Mouse (Mus musculus) cerebellum, adult 11 months (tissue): ENCODE measurements around the gene Gatad2b.
"Not testable (repeated sequence)": the region's sequence is repeated elsewhere in the genome, so short reads cannot be mapped to it uniquely, and the experiment has no call there.

ENCODE experiments used
- DNase-seq: peaks from one replicate; pipeline ENCODE4 v3.0.0; 2022

The Gatad2b gene

DNA sequence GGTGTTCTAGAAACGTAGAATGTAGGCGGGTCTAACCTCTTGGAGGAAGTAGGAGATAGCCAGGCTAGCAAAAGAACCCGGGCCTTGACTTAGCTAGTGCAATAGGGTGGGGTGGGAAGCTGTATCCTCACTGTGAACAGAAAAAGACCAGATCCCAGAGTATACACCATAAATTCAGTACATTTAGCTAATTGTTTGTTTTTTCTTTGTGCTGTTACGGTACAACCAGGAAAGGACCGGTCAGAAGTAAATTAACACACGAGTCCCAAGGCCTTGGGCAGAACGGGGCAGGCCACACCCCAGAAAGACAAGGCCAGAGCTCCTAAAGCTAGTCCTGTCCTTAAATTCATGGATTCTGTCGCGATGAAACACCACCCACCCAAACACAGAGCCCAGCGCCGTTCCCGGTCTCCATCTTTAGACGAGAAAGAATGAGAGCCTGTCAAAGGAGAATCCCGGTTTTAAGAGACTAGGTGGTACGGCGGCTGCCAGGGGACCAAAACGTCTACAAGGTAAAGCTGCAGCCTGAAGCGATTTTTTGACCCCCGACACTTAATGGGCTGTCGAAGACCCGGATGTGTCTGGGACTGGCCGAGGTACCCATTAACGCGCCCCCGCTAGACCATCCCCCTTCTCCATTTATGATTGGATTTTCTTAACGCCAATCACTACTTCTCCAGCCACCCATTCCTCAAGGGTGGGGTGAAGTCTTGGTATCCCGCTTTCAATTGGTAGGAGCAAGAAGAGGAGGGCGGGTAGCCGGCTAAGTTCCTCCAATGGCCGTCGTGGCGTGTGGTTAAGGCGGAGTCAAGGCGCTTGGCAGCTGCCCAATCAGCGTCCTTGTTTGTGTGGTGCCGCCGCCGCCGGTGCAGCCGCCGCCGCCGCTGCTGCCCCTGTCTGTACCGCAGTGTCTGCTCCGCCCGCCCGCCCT is at the start of gene Gatad2b:
Gene Gatad2b (plus strand): TSS at position 834 of the 931 bp plus-strand sequence.
- peak; percentile 99 for DNase-seq

DNA sequence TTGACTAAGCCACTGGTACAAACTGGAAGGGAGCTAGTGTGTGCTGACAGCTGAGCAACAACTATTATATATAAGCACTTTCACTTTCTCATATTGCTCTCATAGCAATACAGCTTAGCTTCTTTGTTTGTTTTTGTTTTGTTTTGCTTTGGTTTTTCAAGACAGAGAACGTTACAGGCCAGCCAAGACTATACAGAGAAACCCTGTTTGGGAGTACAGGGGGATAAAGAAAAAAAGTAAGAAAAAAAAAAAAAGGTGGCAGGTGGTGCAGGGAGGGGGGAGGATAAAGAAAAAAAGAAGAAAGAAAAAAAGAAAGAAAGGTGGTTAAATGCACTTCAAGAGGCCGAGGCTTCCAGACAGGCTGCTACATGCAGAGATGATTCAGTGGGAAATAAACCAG is 47.6 kb upstream of the Gatad2b start:
- DNase-seq: no peak

DNA sequence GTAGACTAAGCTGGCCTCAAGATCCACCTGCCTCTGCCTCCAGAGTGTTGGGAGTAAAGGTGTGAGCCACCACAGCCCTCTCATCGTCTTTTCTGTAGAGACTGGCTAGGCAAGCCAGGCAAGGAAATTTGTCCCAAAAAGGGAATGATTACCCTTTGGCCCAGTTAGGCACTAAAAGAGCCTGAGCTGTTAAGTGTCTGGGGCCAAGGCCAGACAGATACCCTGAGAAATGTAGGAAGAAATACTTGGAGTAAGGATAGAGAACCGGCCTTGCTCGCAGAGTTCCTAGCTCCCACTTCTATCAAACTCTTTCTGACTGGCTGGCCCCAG is 45.4 kb upstream of the Gatad2b start:
- no peak for DNase-seq

DNA sequence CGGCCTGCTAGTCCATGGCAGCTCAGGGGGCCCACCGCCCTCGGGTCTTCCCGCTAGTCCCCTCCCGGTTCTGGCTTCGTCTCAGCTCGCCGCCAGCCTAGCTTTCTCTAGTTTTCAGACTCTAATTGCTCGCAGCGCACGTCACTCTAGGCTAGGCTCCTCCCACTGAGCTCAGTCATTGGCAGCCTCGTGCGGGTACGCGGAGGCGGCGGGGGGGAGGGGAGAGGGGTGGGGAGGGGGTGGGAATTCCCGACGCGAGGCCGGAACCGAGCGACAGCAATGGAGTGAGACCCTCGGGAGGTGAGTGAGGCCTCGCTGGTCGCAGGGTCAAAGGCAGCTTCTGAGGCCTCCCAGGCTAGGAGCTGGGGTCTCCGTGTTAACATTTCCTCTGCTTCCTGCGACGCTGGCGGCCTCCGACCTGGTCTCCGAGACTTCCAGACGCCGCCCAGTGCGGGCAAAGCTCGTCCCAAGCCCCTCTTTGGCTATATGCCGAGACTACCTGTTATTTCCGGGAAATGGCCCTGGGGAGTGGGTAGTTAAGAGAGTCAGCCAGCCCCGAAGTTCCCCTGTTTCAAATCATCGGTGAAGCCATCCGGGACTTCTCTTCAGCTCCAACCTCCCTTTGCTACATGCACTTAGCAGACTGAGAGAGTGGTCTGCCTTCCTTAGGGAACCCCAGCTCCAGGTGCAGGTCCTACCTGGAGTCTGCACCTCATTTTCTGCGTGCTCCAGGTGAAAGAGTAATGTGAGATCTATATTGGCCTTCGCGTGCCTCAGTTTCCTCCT is 44.8 kb upstream of the Gatad2b start, which contains the start of gene Slc39a1:
Gene Slc39a1 (plus strand): TSS at position 213 of the 786 bp plus-strand sequence.
- DNase-seq: peak; percentile 85

DNA sequence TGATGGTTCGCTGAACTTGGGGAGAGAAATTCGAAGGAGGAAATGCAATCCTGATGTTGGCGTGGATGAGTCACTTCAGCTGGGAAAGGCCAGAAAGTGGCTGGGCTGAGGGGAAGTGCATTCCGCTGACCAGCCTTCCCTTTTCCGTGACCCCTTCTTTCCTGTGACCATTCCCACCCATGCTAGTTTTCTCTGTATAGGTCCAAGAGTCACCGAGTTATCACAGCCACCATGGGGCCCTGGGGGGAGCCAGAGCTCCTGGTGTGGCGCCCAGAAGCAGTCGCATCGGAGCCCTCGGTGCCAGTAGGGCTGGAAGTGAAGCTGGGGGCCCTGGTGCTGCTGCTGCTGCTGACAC is 44.3 kb upstream of the Gatad2b start:
- DNase-seq: no peak

DNA sequence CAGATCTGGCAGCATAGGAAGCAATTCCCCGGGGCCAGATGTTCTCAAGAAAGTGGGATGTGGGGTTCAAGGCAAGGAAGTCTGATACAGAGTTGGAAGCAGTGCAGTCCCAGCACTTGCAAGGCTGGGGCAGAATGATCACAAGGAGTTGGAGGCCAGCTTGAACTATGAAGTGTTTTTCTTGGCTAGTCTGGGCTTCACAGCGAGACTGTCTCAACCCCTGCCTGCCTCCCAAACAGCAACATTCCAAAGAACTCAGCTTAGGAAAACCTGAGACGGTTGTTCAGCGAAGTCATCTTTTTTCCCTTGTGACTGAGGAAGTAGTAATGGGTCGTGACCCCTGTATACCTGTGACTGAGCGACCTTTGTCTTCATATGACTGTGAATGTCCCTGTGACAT is 42.2 kb upstream of the Gatad2b start:
- DNase-seq: no peak

DNA sequence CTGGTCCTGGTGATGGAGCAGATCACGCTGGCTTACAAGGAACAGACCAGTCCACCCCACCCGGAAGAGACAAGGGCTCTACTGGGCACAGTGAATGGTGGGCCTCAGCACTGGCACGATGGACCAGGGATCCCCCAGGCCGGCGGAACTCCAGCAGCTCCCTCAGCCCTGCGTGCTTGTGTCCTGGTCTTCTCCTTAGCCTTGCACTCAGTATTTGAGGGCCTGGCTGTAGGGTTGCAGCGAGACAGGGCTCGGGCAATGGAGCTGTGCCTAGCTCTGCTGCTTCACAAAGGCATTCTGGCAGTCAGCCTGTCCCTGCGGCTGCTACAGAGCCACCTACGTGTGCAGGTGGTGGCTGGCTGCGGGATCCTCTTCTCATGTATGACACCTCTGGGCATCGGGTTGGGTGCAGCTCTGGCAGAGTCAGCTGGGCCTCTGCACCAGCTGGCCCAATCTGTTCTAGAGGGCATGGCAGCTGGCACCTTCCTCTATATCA is 41.2 kb upstream of the Gatad2b start:
- DNase-seq: not testable (repeated sequence)

DNA sequence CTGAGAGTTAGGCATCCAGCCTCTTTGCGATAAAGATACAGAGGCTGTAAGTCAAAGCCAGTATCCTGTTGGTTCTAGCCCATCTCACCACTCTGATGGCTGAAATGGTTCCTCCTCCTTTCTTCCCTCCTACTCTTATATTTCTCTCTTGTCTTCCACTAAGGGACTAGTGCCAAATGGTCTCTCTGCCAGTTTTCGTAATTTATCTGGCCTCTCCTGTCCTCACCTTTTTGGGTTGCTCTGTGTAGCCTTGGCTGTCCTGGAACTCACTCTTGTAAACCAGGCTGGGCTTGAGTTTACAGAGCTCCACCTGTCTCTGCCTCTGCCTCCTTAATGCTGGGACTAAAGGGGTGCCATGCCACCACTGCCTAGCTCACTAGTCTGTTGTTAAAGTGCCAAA is 40.3 kb upstream of the Gatad2b start:
- not testable (repeated sequence) for DNase-seq

DNA sequence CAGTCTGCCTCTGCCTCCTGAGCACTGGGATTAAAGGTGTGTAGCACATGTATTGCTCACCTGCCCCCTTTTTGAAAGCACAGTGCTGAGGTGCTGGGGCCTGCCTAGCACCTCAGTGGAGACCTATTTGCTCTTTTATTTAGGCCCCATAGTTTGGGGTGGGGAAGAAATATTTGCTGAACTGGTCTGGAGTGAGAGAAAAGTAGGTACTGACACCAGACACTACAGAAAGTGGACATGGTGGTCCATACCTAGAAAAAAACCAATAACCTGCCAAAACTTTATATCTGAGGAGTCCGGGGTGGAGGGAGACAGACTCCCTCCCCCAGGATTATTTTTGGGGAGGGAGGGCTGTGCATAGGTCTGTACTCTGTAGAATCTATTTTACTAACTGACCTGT is 39.8 kb upstream of the Gatad2b start:
- not testable (repeated sequence) for DNase-seq

DNA sequence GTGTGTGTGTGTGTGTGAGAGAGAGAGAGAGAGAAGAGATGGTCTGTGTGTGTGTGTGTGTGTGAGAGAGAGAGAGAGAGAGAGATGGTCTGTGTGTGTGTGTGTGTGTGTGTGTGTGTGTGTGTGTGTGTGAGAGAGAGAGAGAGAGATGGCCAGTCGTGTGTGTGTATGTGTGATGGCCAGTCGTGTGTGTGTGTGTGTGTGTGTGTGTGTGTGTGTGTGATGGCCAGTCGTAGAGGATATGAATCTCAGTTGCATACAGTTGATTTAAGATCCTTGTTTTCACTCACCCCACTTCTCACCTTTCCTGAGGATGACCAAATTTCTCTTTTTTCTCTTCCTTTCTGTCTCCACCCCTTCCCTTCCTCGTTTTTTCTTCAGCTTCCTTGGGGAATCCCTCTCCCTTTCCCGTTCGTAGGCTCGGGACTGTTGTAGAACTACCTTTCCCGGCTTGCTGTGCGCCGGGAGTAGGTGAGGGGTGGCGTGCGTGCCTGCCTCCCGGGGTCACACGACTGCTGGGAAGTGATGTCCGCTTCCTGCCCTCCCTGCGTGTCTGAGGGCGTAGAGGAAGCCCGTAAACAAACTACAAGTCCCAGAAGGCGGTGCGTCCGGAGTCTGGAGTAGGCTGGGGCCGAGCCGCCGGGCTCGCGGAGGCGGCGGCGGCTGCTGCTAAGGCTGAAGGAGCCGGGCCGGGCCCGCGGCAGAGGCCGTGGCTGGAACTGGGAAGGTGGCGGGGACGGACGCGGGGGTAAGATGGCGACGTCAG is 39.1 kb upstream of the Gatad2b start, which contains the start of gene Crtc2:
Gene Crtc2 (plus strand): TSS at position 511 of the 766 bp plus-strand sequence.
- peak; percentile 95 for DNase-seq

DNA sequence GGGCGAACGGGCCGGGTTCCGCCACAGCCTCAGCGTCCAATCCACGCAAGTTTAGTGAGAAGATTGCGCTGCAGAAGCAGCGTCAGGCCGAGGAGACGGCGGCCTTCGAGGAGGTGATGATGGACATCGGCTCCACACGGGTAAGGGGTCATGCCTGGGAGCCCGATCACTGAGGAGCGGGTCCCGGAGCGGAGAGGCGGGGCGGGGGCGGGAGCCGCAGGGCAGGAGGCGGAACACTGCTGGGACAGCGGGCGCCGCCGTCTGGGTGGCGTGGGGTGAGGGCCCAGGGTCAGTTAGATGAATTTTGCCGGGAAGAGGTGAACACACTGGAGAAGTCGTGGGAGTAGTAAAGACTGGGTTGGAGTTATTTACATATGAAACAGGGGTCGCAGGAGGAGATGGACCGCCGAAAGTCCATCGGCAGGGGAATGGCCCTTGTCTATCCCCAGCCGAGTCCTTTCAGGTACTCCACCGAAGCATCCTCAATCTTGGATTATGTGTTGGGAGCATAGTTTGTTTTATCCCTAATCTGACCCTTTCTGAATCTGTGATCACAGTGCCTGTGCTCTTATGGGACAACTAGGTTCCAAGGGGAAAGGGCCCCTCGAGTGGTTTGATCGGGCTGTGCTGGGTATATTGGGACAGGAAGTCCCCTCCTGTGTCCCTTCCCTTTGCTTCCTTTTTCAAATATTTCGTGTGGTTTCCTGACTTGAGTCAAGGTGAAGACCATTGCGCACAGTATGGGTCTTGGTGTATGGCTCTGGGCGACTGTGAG is 38.4 kb upstream of the Gatad2b start:
- no peak for DNase-seq

DNA sequence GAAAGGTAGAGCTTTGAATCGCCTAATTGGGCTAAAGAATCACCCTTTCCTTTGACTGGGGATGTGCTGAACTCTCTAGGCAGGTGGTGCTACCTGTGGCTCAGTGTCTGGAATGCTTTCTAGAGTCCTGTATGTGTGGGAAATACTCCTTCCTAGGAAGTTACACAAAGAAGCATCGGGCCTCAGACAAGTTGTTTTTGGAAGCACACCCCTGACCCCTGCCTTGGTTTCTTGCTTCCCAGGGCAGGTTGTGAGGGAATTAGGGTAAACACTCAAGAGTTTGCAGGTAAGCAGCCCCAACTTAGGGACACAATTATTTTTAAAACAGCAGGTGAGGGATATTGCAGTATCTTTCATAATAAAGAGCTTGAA is 37.8 kb upstream of the Gatad2b start:
- DNase-seq: no peak

DNA sequence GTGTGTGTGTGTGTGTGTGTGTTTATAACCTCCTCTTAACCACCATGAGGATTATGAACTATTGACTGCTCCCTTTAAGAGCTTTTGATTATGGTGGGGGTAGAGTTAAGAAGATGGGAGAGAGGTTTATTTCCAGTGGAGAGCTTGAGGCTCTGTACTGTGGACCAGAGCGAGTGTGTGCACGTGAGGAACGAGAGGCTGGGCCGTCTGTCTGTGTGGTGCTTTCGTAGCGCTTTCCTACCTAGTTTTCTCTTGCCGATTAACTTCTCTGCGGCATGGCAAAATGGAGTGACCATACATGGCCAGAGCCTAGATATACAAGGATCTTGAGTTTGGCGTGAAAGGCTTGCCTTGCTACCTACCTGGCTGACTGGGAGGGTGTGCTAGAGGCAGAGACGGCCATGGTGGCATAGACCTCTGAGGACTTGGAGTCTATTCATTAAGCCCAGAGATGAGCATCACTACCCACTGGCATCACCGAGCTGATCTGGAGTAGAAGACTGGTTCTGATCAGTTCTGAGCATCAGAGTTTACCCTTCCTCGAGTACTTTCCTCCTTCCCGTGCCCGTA is 37.1 kb upstream of the Gatad2b start:
- DNase-seq: no peak

DNA sequence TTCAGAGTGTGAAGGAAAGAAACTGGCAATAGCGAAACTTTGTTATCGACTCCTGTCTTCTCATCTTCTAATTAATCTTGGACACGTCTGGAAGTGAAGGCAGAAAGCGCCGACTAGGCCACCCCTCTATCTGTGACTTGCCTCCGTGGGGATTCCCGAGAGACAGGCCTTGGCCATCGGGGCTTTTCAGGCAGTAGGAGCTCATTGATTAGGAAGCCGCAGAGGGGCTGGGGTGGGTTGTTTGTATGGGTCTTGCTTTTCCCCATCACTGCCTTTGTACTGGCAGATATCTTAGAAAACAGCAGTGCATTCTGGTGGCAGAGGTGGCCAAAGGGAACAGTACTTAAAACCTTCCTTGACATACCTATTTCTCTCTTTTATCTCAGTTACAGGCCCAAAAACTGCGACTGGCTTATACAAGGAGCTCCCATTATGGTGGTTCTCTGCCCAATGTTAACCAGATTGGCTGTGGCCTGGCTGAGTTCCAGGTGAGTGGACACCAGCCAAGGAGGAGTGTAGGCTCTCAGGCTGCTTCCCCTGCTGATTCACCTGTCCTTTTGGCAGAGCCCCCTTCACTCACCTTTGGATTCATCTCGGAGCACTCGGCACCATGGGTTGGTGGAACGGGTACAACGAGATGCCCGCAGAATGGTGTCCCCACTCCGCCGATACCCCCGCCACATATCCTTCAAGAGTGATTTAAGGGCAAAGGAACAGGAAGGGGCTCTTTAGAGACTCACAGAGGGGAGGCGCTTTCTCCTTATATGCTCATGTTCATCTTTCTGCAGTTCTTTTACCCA is 36.0 kb upstream of the Gatad2b start:
- DNase-seq: peak; percentile 94

DNA sequence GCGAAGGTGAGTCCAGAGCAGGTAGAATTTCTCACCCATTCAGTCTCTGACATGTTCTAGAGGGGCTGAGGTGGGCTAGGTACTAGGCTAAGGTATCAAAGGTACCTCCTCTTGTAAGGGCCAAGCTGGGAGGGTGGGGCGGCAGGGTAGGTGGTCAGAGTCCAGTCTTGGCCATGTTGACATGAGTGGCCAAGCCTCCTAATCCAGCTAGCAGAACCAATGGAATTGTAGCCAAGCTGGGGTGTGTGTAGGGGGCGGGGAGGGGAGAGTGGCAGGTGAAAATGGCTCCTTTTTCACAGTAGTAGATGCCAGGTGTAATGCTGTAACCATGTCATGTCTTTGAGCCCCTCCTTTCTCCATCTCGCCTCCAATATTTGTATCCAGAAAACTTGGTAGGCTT is 34.5 kb upstream of the Gatad2b start:
- no peak for DNase-seq

DNA sequence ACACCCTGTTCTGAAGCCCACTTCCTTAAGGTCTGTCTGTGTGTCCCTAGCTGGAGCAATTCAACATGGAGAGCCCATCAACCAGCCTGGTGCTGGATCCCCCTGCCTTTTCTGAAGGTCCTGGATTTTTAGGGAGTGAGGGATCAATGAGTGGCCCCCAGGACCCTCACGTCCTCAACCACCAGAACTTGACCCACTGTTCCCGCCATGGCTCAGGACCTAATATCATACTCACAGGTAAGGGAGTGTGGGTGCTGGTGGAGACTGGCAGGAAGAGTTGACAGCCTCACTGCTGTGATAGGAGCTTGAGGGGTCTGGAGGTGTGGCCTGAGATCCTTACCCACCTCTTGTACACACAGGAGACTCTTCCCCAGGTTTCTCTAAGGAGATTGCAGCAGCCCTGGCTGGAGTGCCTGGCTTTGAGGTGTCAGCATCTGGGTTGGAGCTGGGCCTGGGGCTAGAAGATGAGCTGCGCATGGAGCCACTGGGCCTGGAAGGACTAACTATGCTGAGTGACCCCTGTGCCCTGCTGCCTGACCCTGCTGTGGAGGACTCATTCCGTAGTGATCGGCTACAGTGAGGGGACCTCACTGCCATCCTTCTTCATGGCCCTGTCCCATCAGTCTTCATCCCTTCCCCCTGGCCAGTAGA is 29.7 kb upstream of the Gatad2b start:
- no peak for DNase-seq

DNA sequence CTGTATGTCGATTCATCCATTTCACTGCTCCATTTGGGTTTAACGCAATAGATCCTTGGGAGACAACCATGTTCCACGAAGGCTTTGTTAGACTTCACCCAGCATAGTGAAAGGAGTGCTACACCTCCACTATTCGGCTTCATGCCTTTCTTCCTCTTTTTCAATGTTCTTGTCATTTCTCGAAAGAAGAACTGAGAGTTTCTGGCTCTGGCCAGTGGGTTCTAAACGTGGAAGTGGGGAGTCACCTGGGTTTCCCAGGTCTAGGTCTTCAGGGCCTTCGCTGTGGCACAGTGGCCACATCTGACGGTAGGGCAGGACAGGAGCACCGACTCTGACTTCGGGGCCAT is 28.3 kb upstream of the Gatad2b start:
- no peak for DNase-seq

DNA sequence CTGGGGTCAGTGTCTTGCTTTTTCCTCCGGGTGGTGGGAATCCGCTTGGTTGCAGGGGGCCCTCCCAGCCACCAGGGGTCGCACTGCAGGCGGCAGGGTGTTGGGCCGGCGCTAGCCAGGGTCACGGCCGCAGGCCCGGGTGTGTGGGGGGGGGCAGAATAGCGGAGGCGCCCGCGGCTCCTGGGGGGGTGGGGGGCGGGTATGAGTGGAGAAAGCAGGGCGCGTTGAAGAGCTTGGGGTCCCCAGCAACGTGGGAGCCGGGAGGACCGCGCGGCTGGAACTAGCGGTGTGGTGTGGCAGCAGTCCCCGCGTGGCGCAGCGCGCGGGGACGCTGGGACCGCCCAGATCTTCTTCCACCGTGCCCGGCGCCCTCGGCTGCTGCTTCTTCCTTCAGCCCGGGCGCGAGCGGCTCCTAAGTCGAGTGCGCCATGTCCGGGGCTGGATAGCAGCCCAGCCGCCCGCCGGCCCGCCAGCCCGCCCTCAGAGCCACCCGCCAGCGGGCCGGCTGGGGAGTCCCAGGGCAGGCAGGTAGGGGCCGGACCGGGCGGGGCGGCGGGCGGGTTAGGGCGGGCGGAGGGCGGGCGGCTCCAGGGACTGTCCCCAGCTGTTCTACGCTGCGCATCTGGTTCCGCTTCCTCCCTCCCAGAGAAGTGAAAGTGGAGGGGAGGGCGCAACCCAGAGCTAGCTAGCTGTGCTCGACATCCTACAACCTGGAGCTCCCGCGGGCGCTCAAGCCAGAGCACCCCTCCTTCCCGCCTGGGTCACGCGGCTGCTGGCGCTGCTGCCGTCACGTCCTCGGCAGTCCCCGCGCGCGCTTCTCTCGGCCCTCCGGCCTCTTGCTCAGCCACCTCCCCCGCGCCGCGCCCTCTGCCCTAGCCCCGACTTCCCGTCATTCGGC is 27.7 kb upstream of the Gatad2b start, which contains the start of gene Dennd4b:
Gene Dennd4b (plus strand): TSS at position 152 of the 898 bp plus-strand sequence.
- DNase-seq: peak; percentile 90
